Mouse (Mus musculus) MN1 (cell line): ENCODE measurements around the gene Spock1.

Experiments used
- DNase-seq: peaks from one replicate; pipeline ENCODE4 v3.0.0-alpha.2; 2016; ENCODE audit warnings: low spot score

Spock1 gene

DNA sequence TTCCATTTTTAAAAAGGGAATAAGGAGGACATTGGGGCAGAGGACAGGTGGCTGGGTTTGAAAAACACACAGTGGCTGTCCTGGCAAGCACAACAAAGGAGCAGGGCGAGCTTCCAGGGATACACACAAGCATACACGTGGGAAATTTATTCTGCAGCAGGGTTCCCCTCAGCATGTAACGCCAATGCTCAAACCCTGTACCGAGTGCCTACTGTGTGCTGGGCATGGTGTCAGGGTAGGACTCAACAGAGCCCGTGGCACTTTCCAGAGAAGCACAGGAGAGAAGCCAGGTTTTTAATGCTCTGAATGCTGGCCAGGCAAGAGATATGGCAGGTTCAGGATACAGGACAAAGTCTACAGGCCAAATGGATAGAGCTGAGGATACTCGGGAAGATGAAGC lies 101.8 kb downstream of the Spock1 start:
- no peak for DNase-seq

DNA sequence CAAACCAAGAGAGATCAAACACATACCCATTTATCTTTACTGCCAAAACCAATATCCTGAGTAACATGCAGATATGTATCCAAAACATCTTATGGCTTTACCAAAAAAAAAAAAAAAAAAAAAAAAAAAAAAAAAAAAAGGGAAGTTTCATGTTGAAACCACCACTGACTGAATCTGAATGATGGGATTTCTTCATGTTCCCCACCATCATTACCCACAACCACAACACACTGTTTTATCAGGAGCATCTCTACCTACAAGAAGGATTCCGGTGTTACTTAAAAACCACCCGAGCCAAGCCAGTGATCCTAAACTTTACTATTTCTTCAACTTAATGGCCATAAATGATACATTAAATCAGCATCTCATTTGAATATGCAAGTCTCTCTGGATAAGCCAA lies 109.5 kb downstream of the Spock1 start:
- no peak for DNase-seq

DNA sequence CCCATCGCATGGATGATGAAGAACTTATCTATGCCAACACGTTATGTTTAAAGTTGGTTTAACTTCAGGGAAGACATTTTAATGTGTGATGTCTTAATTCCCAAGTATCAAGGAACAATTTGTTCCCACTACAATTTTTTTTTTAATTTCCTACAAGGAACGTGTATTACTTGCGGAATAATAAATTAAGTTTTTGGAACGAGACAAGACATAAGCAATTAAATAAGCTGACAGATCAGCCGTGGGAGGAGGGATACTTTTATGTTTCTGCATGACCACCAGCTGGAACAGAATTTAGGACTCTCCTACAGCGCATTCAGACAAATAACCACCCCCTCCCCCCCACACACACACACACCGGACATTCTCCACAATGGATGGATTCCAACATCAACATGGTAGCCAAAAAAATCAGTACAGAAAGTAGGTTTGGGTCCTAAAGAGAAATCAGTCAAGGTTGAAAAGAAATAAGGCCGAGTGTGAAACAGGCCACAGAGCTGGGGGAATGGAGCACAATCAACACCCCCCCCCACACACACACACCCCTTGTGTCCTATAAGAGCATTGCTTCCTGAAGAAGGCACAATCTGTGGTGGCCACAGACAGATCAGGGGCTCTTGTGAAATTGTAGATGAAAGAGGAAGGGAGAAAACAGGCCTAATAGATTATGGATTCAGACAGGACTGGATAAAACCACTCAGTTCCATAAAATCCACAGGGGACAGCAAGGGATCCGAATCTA lies 111.0 kb downstream of the Spock1 start:
- no peak for DNase-seq

DNA sequence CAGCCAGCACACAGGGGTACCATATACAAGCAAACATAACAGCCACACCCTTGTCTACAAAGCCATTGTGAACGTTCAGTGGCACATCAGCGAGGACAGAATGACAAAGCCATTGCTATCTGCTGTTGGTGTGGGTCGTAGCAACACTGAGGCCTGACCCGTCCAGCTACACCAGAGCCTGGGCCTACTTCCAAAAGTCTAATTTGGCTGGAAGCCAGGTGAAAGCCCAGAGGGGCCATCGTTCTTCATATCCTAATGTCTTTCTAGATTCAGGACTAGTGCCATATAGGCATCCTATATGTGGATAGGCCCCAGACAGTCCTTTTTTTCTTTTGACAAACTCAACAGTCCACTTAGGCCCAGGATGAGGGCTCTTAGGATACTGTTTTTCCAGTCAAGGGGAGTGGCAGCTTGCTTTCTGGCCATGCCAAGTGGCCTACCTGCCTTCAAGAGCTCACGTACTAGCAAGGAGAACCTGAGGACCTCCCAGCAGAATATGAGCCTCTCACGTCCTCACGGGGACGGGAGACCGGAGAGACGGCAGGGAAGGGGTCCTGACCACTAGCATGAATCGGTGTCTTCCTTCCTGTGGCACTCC lies 114.4 kb downstream of the Spock1 start:
- DNase-seq, result no peak

DNA sequence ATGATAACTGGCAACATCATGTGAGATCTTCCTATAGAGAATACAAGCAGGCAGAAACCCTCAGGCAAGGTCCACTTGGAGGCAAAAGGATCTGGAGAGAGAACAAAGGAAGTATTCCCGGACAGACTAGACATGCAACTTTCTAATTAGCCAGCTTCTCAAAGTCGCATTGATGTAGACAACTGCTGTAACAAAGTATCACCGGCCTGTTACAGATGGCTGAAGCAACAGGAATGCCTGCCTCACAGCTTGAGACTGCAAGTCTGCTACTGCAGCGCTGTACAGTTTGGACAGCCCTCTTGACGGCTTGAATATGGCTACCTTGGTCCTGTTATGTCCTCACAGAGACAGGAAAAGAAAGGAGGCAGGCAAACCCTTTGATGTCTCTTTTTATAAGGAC lies 118.3 kb downstream of the Spock1 start:
- DNase-seq, result no peak

DNA sequence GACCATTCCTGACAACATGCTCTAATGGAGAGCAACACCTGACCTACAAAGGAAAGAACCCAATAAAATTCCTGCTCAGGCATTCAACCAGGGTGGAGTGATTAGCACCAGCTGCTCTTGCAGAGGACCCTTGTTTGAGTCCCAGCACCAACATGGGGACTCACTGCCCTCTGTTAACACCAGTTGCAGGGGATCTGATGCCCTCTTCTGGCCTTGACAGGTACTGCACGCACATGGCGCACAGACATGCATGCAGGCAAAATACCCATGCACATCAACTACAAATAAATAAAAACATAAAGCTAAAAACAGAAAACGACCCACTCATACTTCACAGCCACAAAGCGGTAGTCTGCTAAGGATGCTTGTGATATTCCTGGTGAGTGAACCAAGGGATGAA lies 119.8 kb downstream of the Spock1 start:
- DNase-seq, result no peak

DNA sequence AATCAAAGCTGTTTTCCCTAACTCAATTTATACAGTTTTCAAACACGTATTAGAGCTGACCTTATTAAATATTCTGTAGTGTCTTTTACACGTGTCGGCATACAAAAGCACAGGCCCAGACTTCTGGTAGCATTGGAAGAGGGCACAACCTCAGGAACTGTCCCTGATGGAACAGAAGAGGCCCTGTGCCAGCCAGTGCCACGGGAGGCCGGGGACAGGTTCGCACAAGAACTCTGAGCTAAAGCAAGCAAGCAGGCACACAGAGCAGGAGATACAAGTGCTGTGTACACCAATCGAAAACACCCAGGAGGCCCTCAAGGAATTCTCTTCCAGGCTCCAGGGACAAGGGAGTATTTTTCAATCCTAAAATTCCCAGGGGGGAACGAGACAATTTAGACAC lies 121.9 kb downstream of the Spock1 start:
- DNase-seq, result no peak

DNA sequence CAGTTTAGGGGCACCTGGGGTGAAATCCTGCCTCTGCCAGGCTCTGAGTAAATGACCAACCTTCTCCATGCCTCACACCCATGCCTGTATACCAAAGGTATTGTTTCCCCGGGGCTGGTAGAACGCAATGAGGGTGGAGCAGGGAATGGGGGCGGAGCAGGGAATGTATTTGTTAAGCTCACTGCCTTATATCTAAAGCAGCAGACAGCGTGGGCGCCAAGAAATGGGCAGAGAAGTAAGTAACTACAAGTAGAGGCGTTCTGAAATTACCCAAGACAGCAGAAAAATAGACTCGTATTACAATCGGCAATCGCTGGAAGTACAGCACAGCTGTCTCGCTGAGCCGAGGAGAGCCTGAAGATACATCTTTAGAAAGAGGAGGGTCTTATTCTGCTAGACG lies 125.2 kb downstream of the Spock1 start:
- no peak for DNase-seq

DNA sequence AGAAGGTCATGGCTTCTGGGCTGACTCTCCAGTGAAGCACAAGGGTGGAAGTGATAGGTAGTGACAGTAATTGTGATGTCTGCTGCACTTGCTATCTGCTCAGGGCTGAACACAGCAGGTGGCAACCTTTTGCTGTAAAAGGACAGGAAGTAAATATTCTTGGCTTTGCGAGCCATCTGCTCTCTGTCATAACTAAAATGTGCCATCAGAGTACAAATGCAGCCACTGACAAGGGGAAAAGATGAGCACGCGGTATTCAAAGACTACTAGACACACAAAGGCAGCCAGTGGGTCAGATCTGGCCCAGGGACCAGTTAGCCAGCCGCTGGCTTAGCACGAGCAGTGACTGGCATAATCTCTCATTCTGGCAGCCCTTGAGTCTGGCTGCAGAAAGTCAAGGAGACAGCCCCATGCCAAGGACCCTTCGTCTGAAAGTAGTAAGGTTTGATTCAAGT lies 126.0 kb downstream of the Spock1 start:
- no peak for DNase-seq

DNA sequence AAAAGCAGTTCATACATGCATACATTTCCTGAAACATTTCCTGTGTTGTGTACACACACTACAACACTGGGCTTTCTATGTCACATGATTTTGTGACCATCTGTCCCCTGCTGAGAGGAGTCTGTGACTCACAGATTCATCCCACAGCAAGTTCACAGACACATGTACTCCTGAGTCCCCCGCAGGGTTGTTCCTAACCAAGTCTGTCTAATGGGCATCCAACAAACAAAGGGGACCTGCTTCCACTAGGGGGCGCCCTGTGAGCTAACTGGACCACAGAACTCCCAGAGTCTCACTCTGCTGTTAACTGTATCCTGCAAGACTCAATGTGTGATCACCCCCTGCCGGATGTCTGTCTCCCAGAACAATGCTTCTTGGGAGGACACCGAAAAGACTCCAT lies 129.0 kb downstream of the Spock1 start:
- DNase-seq, result no peak

DNA sequence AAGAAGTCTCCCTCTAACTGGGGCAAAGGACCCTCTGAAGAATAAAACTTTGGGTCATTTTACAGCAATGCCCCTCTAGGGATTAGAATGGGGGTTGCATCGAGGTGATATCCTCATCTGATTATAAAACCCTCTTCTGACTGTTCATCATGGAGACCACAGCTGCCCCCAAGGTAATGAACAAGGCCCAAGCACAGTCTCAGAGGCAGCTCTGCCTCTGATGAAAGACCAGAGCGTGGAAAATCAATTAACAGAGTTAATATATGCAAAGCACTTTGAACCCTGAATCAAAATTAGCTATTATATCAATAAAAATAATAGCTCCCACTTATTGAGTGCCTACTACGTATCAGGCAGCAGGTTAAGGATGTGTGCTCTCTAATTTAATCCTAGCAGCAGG lies 129.6 kb downstream of the Spock1 start:
- no peak for DNase-seq

DNA sequence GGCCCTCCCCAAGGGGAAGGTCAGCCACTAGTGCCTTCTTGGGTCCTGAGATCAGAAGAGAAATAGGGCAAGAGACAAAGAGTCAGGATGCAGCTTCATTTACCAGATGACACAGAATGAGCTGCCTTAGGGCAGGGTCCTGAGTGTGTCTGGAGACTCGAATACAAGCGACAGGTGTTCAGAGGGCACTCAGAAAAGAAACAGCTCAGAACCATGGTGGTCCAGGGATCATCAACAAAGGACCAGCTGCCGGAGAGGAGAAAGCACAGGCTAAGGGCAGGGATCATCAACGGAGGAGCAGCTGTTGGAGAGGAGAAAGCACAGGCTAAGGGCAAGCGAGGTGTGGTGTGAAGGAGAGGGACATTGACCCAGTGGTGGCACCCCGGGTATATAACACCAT lies 136.1 kb downstream of the Spock1 start:
- no peak for DNase-seq

DNA sequence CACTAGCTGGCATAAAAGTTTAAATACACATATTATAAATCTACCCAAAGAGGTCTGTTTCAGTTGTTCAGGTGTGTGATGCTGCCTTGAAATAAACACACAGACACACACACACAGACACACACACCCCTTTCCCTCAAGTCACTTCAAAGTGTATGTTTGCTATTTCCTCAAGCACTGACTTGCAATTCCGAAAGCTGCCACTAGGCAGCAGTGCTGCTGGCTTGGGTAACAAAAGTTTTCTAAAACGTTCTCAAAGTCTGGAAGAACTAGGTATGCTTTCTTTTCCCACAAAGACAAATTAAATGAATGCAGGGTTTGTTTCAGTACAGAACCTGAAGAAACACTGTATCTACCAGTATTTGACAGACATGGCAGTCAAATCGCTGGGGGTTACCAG lies 141.4 kb downstream of the Spock1 start:
- DNase-seq, result no peak

DNA sequence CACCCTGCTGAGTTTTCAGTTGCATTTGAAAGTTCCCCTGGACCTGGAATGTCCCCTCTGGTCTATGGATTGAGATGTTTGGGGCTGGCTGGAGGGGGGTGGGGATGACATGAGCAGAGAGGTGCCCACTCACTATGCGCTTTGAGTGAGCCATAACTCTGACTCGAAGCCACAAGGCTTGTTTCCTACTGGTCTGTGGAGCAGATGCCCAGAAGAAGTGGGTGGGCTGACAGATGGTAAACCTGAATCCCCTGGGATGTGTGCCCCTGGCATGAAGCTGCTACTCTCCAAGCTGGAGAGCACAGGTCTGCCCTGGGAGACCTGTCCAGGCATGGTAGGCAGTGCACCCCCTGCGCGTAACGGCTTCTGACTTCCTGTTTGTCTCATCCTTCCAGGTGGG lies 147.0 kb downstream of the Spock1 start:
- no peak for DNase-seq

DNA sequence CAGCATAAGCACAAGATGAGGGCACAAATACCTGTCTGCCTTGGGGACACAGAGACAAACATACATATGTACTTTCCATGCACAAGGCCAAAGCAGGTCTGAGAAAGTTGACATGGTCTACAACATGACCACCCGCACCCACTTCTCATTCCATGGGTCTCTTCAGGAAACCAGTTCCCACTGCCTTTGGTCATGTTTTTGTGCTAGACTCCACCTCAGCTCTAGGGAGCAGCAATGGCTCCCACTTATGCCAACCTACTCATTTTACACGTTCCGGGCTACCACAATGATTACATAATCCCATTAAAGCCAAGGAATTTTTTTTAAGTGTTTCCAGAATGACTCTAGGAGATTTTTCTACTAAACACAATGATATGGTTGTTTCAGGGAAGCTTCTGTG lies 147.5 kb downstream of the Spock1 start:
- DNase-seq, result no peak

DNA sequence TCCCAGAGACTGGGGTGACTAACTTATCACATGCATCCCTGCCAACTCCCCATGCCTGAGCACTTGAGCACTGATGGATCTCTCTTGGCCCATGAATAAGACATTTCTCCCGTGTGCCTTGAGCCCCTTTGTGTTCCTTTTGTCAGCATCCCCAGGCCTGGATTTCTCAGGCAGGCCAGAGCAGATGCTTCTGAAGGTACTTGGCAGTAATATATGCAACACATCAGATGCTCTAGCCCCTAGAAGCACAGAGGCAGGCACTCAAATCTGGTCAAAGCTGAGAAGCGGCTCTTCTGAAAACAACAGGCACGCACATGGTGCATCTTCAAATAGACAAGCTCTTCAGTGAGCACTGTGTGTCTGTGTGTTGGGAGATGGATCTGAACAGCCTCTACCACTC lies 151.8 kb downstream of the Spock1 start:
- no peak for DNase-seq

DNA sequence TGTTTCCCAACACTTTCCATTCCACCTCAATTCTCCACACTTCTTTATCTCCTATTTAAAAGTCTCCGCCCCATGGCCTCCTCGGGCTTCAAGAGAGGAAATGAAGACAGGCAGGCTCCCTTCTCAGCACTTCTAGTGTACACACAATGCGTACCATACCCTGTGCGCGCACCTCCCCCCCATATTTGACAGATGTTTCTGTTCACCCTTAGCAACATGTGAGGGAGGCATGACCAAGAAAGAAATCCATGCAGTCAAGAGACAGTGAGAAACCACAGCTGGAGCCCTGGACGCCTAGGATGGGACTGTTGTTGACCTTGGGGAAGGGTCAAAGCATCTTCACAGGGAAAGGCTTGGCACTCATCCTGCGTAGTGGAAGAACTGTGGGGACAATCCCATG lies 157.3 kb downstream of the Spock1 start:
- DNase-seq, result no peak

DNA sequence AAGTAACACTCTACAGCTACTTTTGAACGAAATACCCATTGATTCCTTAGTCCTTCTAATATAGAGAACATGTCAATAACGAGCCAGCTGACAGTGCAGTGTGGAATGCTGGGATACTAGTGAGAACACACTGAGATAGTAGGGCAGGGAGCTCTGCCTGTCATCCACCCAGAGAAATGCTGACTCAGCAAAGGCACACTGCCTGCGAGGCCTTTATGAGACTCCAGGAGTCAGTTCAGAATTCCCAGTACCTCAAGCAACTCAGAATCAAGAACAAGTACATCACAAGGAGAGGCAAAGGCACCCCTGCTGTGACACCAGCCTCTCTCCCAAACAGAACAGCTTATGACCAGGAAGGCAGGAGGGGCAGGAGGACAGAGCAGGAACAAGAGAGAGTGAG lies 163.5 kb downstream of the Spock1 start:
- no peak for DNase-seq

DNA sequence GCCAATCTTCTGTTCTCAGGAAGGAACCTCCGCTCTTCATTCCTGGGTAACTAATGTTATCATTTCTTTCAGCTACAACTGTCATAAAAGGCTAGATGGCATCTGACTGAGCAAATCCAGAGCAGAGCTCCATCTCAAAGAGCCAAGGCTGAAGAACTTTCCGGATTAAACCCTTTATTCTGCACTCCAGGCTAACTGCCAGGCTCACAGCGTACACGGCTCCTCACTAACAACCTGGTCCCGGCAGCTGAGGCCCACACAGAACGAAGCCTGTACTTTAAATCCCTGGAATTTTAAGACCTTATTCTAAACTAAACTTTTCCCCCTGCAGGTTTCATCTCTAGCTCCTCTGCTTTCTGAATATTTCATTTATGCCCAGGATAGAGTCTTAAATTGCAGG lies 166.9 kb downstream of the Spock1 start:
- no peak for DNase-seq

DNA sequence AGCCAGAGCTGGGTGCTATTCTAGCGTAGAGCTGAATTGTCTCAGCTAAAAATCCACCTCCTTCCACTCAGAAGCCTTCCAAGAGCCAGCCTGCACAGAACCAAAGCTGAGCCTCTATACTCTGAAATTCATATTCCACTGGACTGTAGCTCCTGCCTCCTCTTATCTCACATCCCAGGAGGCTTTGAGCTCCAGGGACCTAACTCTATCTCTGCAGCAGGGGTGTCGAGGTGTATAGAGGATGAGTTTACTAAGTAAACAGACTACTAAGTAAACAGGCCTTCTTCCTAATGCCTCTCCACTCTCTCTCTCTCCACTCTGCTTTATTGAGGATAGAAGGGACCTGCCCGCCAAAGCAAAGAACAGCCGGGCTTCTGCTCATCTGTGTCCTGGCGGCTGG lies 167.7 kb downstream of the Spock1 start:
- no peak for DNase-seq

DNA sequence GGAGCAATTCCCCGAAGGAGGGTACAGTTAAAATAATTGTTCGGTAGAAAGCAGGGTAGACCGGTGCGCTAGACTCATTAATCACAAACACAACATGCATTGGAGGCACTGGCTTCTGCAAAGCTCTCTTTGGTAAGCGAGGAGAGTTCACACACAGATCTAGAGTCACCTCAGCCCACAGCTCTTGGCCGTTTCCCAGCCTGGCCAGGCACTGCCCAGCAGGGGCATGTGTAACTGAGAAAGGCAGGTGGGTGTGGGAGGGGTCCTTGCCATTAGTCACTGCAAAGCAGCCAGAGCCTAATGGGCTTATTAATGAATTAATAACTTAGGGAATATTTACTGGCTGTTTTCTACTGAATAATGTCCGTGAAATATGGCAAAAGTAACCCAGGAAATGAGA lies 172.1 kb downstream of the Spock1 start:
- DNase-seq, result no peak

DNA sequence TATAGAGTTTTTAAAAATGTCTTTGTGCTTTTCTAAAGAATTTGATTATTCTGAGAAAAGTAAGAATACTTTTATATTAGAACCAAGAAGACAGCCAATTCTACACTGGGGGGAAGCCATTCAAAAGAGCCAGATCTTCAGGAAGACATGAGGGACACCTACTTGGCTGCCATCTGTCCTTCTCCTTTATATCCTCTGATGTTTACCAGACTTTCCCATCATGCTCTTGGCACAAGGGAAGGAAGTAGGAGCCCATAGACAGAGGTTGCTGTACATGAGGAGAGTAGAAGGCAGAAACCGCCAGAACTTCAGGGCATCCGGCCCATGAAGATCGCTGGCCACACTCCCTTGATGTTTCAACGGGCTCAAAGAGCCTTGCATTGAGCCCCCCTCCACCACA lies 173.6 kb downstream of the Spock1 start:
- no peak for DNase-seq

DNA sequence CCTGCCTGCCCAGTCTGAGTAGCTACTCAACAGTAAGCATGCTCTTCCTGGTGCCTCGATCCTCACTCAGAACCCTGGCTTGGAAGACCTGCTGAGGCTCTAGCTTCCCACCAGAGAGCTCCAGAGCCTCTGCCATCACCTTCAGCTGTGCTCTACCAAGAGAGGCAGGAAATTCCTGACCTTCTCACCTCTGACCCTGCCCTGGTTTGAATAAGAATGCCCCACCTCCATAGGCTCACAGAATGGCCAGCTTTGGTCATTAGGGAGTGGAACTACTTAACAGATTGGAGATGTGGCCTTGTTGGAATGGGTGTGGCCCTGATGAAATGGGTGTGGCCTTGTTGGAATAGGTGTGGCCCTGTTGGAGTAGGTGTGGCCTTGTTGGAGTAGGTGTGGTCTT lies 174.6 kb downstream of the Spock1 start:
- DNase-seq, result no peak

DNA sequence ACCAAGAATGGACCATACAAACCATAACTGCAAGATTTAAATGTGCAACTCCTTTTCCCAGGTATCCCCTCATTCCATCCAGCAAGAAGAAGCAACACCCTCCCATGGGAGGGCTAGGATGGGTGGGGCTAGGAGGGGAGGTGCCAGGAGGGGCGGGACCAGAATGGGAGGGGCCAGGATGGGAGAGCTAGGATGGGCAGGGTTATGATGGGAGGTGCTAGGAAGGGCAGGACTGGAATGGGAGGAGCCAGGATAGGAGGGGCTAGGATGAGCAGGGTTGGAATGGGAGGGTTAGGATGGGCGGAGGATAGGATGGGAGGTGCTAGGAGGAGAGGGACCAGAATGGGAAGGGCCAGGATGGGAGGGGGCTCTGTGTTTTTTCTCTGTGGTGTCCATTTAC lies 175.9 kb downstream of the Spock1 start:
- no peak for DNase-seq
